Mouse (Mus musculus) lung, embryonic 16.5 days (tissue): ENCODE results near the gene Ehd1. TPM values are rescaled to one million over a fixed set of nuclear protein-coding genes. Genes with fewer than 3 reads are reported as not detected.

ENCODE experiments used
- ATAC-seq: fragments of 200-750 bp; cut with Nextera tagmentation; 2 replicates; pipeline ENCODE4 v1.8.0; 2017; ENCODE audit warnings: low read depth, mild to moderate bottlenecking, moderate library complexity
- H3K27ac ChIP-seq: fragments of 300-500 bp; sonication (generic); 2 replicates; pipeline ENCODE4 v1.5.1; 2014; ENCODE audit warnings: mild to moderate bottlenecking, control low read depth, low read length
- H3K27me3 ChIP-seq: fragments of 300-500 bp; sonication (generic); 2 replicates; pipeline ENCODE4 v1.6.1; 2014; ENCODE audit warnings: low read depth, low read length, mixed read lengths; ENCODE audit not compliant: control insufficient read depth, insufficient read depth
- H3K36me3 ChIP-seq: fragments of 300-500 bp; sonication (generic); 2 replicates; pipeline ENCODE4 v1.6.1; 2014; ENCODE audit warnings: low read length; ENCODE audit not compliant: control insufficient read depth, insufficient read depth
- H3K4me1 ChIP-seq: fragments of 300-500 bp; sonication (generic); replicated peaks from 2 replicates; pipeline ENCODE4 v1.6.1; 2014; ENCODE audit warnings: low read length, mixed read lengths; ENCODE audit not compliant: control insufficient read depth, insufficient read depth
- H3K4me2 ChIP-seq: fragments of 300-500 bp; sonication (generic); 2 replicates; pipeline ENCODE4 v1.6.1; 2014; ENCODE audit warnings: low read depth, low read length, control low read depth
- H3K4me3 ChIP-seq: fragments of 300-500 bp; sonication (generic); 2 replicates; pipeline ENCODE4 v1.5.1; 2014; ENCODE audit warnings: mild to moderate bottlenecking, low read length, control low read depth
- H3K9ac ChIP-seq: fragments of 300-500 bp; sonication (generic); 2 replicates; pipeline ENCODE4 v1.6.1; 2014; ENCODE audit warnings: low read length, control low read depth
- H3K9me3 ChIP-seq: fragments of 300-500 bp; sonication (generic); 2 replicates; pipeline ENCODE4 v1.6.1; 2016; ENCODE audit warnings: low read length; ENCODE audit not compliant: control insufficient read depth
- WGBS: fragments of 180-500 bp; shearing (Covaris S2); extraction: QIAGEN DNeasy Blood & Tissue Kit; methylation state at CpG from one replicate; pipeline ENCODE4 v1.1.7; 2014; 5-methylcytosine and 5-hydroxymethylcytosine counted together
- polyA plus RNA-seq: library from polyadenylated mRNA; unstranded; fragments of >200 nt; fragmentation: Nextera tagmentation; extraction: Ambion mirVana; gene quantifications from 2 replicates; pipeline ENCODE4 v1.2.1, GENCODE M21; 2015

Ehd1 gene
- 77.9 and 81.6 TPM in 2 replicates for polyA plus RNA-seq

DNA sequence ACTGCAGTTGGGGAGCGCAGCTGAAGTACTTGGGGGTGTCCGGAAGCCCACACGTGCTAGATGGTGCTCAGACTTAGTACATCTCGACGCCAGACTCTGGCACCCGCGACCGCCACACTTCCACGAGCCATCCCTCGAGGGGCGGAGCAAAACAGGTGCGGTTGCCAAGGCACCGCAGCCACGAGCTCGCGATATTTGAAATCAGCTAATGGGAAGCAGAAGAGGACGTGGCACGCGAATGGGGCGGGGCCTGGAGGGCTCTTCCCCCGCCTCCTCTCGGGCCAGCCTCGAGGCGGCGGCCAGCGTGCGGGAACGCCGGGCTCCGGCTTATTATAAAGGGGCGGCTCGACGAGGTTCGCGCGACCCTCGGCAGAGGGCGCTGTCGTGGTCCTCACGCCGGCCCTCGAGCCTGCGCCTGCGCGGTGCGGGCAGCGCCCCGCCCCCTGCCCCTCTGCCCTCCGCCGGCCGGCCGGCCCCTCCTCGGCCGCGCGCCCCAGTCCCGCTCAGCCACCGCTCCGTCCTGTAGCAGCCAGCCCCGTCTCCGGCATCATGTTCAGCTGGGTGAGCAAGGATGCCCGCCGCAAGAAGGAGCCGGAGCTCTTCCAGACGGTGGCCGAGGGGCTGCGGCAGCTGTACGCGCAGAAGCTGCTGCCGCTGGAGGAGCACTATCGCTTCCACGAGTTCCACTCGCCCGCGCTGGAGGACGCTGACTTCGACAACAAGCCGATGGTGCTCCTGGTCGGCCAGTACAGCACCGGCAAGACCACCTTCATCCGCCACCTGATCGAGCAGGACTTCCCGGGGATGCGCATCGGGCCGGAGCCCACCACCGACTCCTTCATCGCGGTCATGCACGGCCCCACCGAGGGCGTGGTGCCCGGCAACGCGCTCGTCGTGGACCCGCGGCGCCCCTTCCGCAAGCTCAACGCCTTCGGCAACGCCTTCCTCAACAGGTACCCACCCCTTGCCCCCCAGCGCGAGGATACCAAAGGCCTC, at the start of gene Ehd1:
Gene Ehd1 (plus strand): TSS at position 300 of the 996 bp plus-strand sequence.
- WGBS: under 1% methylated on average over 103 of the region's 106 CpGs
- ATAC-seq: peak; percentile 96

DNA sequence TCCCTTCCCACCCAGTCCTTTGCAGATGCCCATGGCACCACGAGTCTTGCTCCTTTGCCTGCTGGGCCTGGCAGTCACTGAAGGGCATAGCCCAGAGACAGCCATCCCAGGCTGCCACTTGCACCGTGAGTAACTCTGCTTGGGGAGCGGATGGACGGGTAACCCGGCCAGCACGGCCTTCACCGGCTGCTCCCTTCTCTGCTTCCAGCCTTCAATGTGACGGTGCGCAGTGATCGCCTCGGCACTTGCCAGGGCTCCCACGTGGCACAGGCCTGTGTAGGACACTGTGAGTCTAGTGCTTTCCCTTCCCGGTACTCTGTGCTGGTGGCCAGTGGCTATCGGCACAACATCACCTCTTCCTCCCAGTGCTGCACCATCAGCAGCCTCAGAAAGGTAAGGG, 49.8 kb upstream of the Ehd1 start:
- 0 out of 2 replicates have a peak, but pooled peaks have one; percentile 5 for ATAC-seq
- H3K4me1 ChIP-seq: no peaks in the 10 kb centered on the region
- H3K4me3 ChIP-seq: no peak overlapping the region
- no peaks in the 10 kb centered on the region for H3K27me3 ChIP-seq
- WGBS: 81% methylated on average over 14 of the region's 14 CpGs
- H3K36me3 ChIP-seq: peaks cover 12% of the 10 kb centered on the region
- H3K9me3 ChIP-seq: no peaks in the 10 kb centered on the region
- no peak overlapping the region for H3K9ac ChIP-seq
- H3K4me2 ChIP-seq: no peak overlapping the region
- no peak overlapping the region for H3K27ac ChIP-seq

More for the DNA sequence above, at the start of gene Ehd1:
- peak within 1 kb of the TSS; percentile 84 for H3K4me3 ChIP-seq
- peak within 1 kb of the TSS; percentile 77 for H3K9ac ChIP-seq
- peaks cover 30% of the 10 kb centered on the region for H3K4me1 ChIP-seq
- H3K27me3 ChIP-seq: no peaks in the 10 kb centered on the region
- no peaks in the 10 kb centered on the region for H3K9me3 ChIP-seq
- H3K4me2 ChIP-seq: peak within 1 kb of the TSS; percentile 98
- peak within 1 kb of the TSS; percentile 97 for H3K27ac ChIP-seq
- H3K36me3 ChIP-seq: peaks cover 11% of the 10 kb centered on the region

DNA sequence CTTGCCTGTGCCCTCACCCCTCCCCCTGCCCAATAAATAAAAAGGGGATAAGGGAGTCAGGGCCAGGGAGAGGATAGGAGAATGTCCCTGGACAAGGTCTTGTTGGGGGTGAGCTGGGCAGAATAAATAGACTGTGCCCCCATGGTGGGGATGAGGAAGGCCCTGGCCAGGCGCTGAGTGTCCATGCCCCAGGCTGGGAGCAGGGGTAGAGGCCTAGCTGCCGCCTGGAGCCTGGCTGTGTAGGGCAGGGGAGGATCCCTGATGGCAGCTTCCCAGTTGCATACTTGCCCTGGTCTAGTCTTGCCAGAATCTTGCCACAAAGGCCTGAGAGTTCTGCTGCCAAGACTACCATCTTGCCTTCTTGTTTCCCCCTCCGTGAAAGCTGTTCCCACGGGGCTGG, 48.7 kb upstream of the Ehd1 start:
- Histone ChIP-seq H3K36me3 (peaks cover 12% of the 10 kb centered on the region), H3K4me2 (no peak overlapping the region), H3K9me3 (no peaks in the 10 kb centered on the region), H3K4me3 (no peak overlapping the region), H3K27ac (no peak overlapping the region), H3K9ac (no peak overlapping the region), H3K27me3 (no peaks in the 10 kb centered on the region), H3K4me1 (no peaks in the 10 kb centered on the region)
- 80% methylated on average over 4 of the region's 4 CpGs for WGBS
- no peak; the same call in 1 of the 2 replicates for ATAC-seq

GRCm38 (mm10) chr19:6230411-6230810, 46.1 kb upstream of the Ehd1 start:
- 80% methylated on average over 4 of the region's 4 CpGs for WGBS
- Histone ChIP-seq H3K9ac (no peak overlapping the region), H3K36me3 (peaks cover 12% of the 10 kb centered on the region), H3K4me2 (no peak overlapping the region), H3K4me3 (no peak overlapping the region), H3K9me3 (no peaks in the 10 kb centered on the region), H3K27me3 (no peaks in the 10 kb centered on the region), H3K27ac (no peak overlapping the region), H3K4me1 (peaks cover 12% of the 10 kb centered on the region)
- no peak for ATAC-seq

GRCm38 (mm10) chr19:6231036-6231435, 45.5 kb upstream of the Ehd1 start:
- no peaks in the 10 kb centered on the region for H3K9me3 ChIP-seq
- peaks cover 12% of the 10 kb centered on the region for H3K4me1 ChIP-seq
- 77% methylated on average over 2 of the region's 2 CpGs for WGBS
- no peak overlapping the region for H3K4me2 ChIP-seq
- ATAC-seq: no peak
- H3K36me3 ChIP-seq: peaks cover 12% of the 10 kb centered on the region
- H3K4me3 ChIP-seq: no peak overlapping the region
- H3K27ac ChIP-seq: no peak overlapping the region
- H3K9ac ChIP-seq: no peak overlapping the region
- H3K27me3 ChIP-seq: no peaks in the 10 kb centered on the region

GRCm38 (mm10) chr19:6233647-6234046, 42.9 kb upstream of the Ehd1 start:
- no peak overlapping the region for H3K27ac ChIP-seq
- no peaks in the 10 kb centered on the region for H3K27me3 ChIP-seq
- H3K36me3 ChIP-seq: peaks cover 10% of the 10 kb centered on the region
- no peak for ATAC-seq
- peaks cover 12% of the 10 kb centered on the region for H3K4me1 ChIP-seq
- no peak overlapping the region for H3K4me2 ChIP-seq
- no peaks in the 10 kb centered on the region for H3K9me3 ChIP-seq
- 76% methylated on average over 16 of the region's 16 CpGs for WGBS
- H3K4me3 ChIP-seq: no peak overlapping the region
- no peak overlapping the region for H3K9ac ChIP-seq

DNA sequence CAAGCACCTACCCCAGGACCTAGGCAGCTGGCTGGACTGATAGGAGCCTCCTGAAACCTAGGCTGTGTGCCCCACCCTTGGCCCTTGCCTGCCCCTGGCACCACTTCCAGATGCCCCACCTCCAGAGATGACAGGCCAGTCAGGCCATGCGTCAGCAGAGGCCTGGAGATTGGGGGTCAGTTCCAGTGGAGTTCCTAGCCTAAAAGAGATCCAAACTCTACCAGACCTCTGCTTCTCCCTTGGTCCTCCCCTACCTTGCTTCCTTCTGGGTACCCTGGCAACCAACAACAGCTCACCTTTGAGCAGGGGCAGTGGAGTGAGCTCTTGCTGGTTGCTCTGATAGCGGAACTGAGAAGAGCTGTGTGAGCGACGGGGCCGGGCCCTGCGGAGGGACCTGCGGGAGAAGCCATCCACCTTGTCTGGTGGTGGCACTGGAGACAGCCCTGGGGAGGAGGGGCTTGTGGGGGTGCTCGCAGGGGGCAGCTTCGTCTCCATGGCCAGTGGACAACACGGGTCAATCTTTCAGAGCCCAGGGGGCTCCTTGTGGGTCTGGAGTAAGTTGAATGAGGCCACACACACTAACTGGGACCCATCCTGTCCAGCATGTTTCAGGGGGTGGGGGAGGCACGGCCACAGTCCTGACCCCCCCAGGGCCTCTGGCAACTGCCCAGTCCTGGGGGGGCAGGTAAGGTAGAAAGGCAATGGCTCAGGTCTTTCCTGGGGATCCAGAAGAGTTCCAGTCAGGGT, 42.0 kb upstream of the Ehd1 start:
- H3K4me3 ChIP-seq: peak overlapping the region; percentile 87
- 71% methylated on average over 11 of the region's 11 CpGs for whole genome bisulfite sequencing
- H3K27ac ChIP-seq: no peak overlapping the region
- H3K27me3 ChIP-seq: no peaks in the 10 kb centered on the region
- H3K9me3 ChIP-seq: no peaks in the 10 kb centered on the region
- ATAC-seq: no peak
- H3K36me3 ChIP-seq: peaks cover 7% of the 10 kb centered on the region
- H3K4me2 ChIP-seq: peak overlapping the region; percentile 92
- H3K4me1 ChIP-seq: peaks cover 12% of the 10 kb centered on the region
- H3K9ac ChIP-seq: peak overlapping the region; percentile 84

GRCm38 (mm10) chr19:6235084-6236052, 41.2 kb upstream of the Ehd1 start, which contains the start of gene Ppp2r5b:
Ppp2r5b (minus strand) TSS chr19:6235872.
- ATAC-seq: peak; percentile 96
- H3K36me3 ChIP-seq: peaks cover 7% of the 10 kb centered on the region
- H3K4me2 ChIP-seq: peak within 1 kb of the TSS; percentile 92
- WGBS: 4% methylated on average over 48 of the region's 48 CpGs
- peaks cover 12% of the 10 kb centered on the region for H3K4me1 ChIP-seq
- no peaks in the 10 kb centered on the region for H3K27me3 ChIP-seq
- peak within 1 kb of the TSS; percentile 87 for H3K4me3 ChIP-seq
- peak within 1 kb of the TSS; percentile 99 for H3K27ac ChIP-seq
- H3K9ac ChIP-seq: peak within 1 kb of the TSS; percentile 84
- no peaks in the 10 kb centered on the region for H3K9me3 ChIP-seq
